Mouse (Mus musculus) midbrain, embryonic 15.5 days (tissue): ENCODE measurements at regions not wholly inside any gene's neighbourhood (a gene's known extent, or its start where the extent isn't known, plus 50 kb on each side); places are given as distances from the start of the nearest gene placed in this dataset.
"Not testable (repeated sequence)": the region's sequence is repeated elsewhere in the genome, so short reads cannot be mapped to it uniquely, and the experiment has no call there.

ENCODE experiments used
- ATAC-seq: fragments of 200-750 bp; cut with Nextera tagmentation; replicated peaks from 2 replicates; pipeline ENCODE4 v1.8.0; 2017; ENCODE audit warnings: moderate TSS enrichment
- H3K27ac ChIP-seq: fragments of 300-500 bp; sonication (generic); 2 replicates; pipeline ENCODE4 v1.5.1; 2015; ENCODE audit warnings: mild to moderate bottlenecking, inconsistent platforms
- H3K27me3 ChIP-seq: fragments of 300-500 bp; sonication (generic); replicated peaks from 2 replicates; pipeline ENCODE4 v1.6.1; 2015; ENCODE audit warnings: inconsistent platforms
- H3K36me3 ChIP-seq: fragments of 300-500 bp; sonication (generic); replicated peaks from 2 replicates; pipeline ENCODE4 v1.6.1; 2015; ENCODE audit warnings: inconsistent platforms
- H3K4me1 ChIP-seq: fragments of 300-500 bp; sonication (generic); 2 replicates; pipeline ENCODE4 v1.6.1; 2015; ENCODE audit warnings: inconsistent platforms
- H3K4me2 ChIP-seq: fragments of 300-500 bp; sonication (generic); 2 replicates; pipeline ENCODE4 v1.6.1; 2015; ENCODE audit warnings: inconsistent platforms, mild to moderate bottlenecking, moderate library complexity
- H3K4me3 ChIP-seq: fragments of 300-500 bp; sonication (generic); 2 replicates; pipeline ENCODE4 v1.5.1; 2015; ENCODE audit warnings: mild to moderate bottlenecking, inconsistent platforms
- H3K9ac ChIP-seq: fragments of 300-500 bp; sonication (generic); 2 replicates; pipeline ENCODE4 v1.6.1; 2015; ENCODE audit warnings: mild to moderate bottlenecking, inconsistent platforms
- H3K9me3 ChIP-seq: fragments of 300-500 bp; sonication (generic); 2 replicates; pipeline ENCODE4 v1.6.1; 2016; ENCODE audit warnings: inconsistent platforms
- WGBS: fragments of 180-500 bp; shearing (Covaris S2); methylation state at CpG from one replicate; pipeline ENCODE4 v1.1.7; 2015; ENCODE audit warnings: mixed read lengths; 5-methylcytosine and 5-hydroxymethylcytosine counted together

DNA sequence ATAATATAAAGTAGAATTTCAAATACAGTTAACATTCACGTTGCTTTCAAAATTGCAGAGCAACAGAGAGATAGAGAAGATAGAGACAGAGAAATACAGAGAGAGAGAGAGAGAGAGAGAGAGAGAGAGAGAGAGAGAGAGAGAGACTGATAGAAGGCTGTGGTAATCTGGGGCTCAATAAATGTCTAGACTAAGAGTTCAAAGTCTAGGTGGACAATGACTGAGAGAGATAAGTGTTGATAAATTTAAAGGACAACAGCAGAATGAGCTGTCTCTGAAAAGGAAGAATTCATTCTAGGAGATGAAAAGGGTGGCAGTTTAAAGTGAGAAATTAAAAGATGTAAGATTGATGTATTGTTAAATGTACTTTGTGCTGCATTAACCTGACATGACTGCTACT is 335.7 kb downstream of the Car8 start:
- Histone ChIP-seq H3K9me3 (no peaks in the 10 kb centered on the region), H3K27me3 (no peaks in the 10 kb centered on the region)

DNA sequence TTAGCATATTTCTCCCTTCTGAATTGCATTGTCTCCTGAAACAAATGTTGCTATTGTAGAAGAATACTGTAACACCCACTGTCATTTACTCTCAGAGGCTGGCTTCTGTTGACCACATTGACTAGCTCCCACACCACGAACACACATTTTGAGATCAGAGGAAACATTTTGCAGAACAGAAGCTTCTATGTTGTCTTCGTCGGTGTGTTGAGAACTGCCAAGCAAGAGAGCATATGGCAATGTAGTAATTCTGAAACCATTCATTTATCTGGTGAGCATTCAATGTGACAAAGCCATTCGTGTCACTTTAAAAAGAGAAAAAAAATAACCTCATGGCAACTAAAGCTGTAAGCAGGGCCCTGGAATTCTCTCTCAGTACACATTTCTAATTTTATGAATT is 343.9 kb downstream of the Car8 start:
- no peak overlapping the region for H3K4me3 ChIP-seq
- WGBS = 78% methylated on average over 4 of the region's 4 CpGs
- no peaks in the 10 kb centered on the region for H3K36me3 ChIP-seq
- no peaks in the 10 kb centered on the region for H3K27me3 ChIP-seq
- H3K27ac ChIP-seq = no peak overlapping the region
- ATAC-seq = no peak
- H3K9ac ChIP-seq = no peak overlapping the region
- H3K4me2 ChIP-seq = no peak overlapping the region
- no peaks in the 10 kb centered on the region for H3K4me1 ChIP-seq
- no peaks in the 10 kb centered on the region for H3K9me3 ChIP-seq

More for the DNA sequence above, 335.7 kb downstream of the Car8 start:
- no peaks in the 10 kb centered on the region for H3K4me1 ChIP-seq
- no peak overlapping the region for H3K27ac ChIP-seq
- no peak overlapping the region for H3K4me3 ChIP-seq
- ATAC-seq = no peak
- H3K36me3 ChIP-seq = no peaks in the 10 kb centered on the region
- H3K4me2 ChIP-seq = no peak overlapping the region
- H3K9ac ChIP-seq = no peak overlapping the region
- WGBS = 67% methylated on average over 1 of the region's 1 CpGs

DNA sequence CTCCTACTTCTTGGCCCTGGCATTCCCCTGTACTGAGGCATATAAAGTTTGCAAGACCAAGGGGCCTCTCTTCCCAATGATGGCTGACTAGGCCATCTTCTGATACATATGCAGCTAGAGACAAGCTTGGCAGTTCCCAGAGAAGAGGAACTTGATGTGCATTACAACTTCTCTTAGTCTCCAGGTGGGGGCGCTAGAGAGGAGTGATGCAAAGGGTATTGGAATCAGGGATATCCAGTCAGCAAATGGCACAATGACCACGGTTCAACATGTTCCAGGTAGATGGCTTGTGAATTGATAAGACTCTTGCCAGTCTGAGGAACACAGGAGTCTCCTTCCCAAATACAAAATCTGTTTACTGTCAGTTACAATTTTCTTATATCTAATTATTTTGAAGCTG is 347.7 kb downstream of the Car8 start:
- WGBS = 78% methylated on average over 2 of the region's 2 CpGs
- Histone ChIP-seq H3K36me3 (no peaks in the 10 kb centered on the region), H3K4me3 (no peak overlapping the region), H3K27me3 (no peaks in the 10 kb centered on the region), H3K9me3 (no peaks in the 10 kb centered on the region), H3K27ac (no peak overlapping the region), H3K9ac (no peak overlapping the region), H3K4me2 (no peak overlapping the region), H3K4me1 (no peaks in the 10 kb centered on the region)
- no peak for ATAC-seq

DNA sequence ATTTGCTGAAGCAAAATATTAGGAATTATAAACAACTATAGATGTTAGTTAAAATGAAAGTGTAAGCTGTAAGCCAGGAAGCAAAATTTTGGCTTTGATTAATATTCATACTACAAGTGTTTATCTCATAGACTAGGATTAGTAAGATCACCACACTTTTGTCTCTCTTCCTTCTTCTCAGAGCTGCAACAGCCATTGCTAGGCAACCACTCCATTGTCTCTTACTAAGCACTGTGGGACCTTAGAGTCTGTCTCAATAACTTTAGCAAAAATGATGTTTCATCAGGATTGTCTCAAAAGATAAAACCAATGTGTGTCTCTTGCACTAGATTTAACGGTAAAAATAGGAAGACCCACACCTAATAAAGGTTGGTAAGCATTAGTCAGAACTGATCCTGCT is 384.3 kb downstream of the Car8 start:
- WGBS = 28% methylated on average over 1 of the region's 1 CpGs
- ATAC-seq = no peak
- H3K36me3 ChIP-seq = no peaks in the 10 kb centered on the region
- H3K4me3 ChIP-seq = no peak overlapping the region
- H3K4me2 ChIP-seq = no peak overlapping the region
- peaks cover 3% of the 10 kb centered on the region; the same call in 1 of the 2 replicates for H3K4me1 ChIP-seq
- H3K9me3 ChIP-seq = no peaks in the 10 kb centered on the region
- H3K9ac ChIP-seq = no peak overlapping the region
- no peak overlapping the region for H3K27ac ChIP-seq
- H3K27me3 ChIP-seq = no peaks in the 10 kb centered on the region

DNA sequence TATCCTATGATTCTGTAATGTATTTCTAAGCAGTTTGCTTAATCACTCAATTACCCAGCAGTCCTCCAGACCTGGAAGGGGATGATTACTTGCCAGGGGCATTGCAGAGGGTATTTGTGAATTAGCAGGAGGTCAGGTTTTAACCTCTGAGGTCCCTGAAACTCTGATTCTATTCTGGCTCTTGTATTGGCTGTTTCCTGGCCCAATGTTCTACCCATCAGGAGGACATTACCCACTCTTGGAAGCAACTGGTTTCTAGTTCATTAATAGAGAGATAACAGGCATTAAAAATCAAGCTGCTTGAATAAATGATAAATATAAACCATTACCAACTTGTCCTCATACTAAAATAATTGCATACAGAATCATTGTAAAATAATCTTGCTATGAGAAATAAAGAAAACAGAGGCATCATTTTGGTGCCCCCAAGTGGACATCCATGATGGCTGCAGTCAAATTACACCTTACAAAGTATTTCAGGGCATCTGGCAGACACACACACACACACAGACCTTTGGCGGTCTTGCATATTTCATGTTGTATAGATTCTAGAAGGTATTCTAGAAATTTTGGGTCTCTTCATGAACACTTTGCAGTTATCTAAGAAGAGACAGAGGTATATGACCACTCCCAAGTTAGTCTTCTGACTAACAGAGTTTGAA is 385.6 kb downstream of the Car8 start:
- H3K27ac ChIP-seq = no peak overlapping the region
- WGBS = 79% methylated on average over 1 of the region's 1 CpGs
- no peaks in the 10 kb centered on the region for H3K36me3 ChIP-seq
- peaks cover 3% of the 10 kb centered on the region; the same call in 1 of the 2 replicates for H3K4me1 ChIP-seq
- ATAC-seq = peak; percentile 52; the same call in 1 of the 2 replicates
- no peak overlapping the region for H3K9ac ChIP-seq
- H3K4me3 ChIP-seq = no peak overlapping the region
- no peaks in the 10 kb centered on the region for H3K27me3 ChIP-seq
- no peaks in the 10 kb centered on the region for H3K9me3 ChIP-seq
- no peak overlapping the region for H3K4me2 ChIP-seq

- Histone ChIP-seq H3K27ac (no peak overlapping the region), H3K4me3 (no peak overlapping the region), H3K27me3 (no peaks in the 10 kb centered on the region), H3K36me3 (no peaks in the 10 kb centered on the region), H3K9me3 (no peaks in the 10 kb centered on the region), H3K4me1 (peaks cover 3% of the 10 kb centered on the region; the same call in 1 of the 2 replicates), H3K4me2 (no peak overlapping the region), H3K9ac (no peak overlapping the region)
- no peak for ATAC-seq
- 90% methylated on average over 4 of the region's 4 CpGs for WGBS
Observed at GRCm38 (mm10) chr4:7852006-7852615, 386.7 kb downstream of the Car8 start.

DNA sequence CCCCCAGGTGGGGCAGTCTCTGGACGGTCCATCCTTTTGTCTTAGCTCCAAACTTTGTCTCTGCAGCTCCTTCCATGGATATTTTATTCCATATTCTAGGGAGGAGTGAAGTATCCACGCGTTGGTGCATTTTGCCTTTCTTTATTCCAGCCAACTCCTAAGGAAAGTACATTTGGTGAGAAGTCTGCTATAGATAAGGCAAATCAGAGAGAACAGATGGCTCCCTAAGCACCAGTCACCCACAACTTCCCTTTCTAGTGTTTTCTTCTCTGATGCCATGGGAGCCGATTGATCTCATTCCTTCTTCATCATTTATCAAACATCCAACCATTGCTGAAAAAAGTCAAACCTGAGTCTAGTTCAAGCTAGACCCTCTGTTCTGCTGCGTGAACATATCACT is 391.4 kb downstream of the Car8 start:
- ATAC-seq = no peak
- Histone ChIP-seq H3K4me2 (no peak overlapping the region), H3K4me1 (no peaks in the 10 kb centered on the region), H3K9ac (no peak overlapping the region), H3K27me3 (no peaks in the 10 kb centered on the region), H3K9me3 (no peaks in the 10 kb centered on the region), H3K4me3 (no peak overlapping the region), H3K36me3 (no peaks in the 10 kb centered on the region), H3K27ac (no peak overlapping the region)
- WGBS = 86% methylated on average over 5 of the region's 5 CpGs

GRCm38 (mm10) chr4:7829126-7829525 is 409.7 kb downstream of the Car8 start:
- no peak overlapping the region for H3K4me3 ChIP-seq
- no peaks in the 10 kb centered on the region for H3K9me3 ChIP-seq
- H3K4me2 ChIP-seq = no peak overlapping the region
- no peaks in the 10 kb centered on the region for H3K4me1 ChIP-seq
- H3K36me3 ChIP-seq = no peaks in the 10 kb centered on the region
- no peak overlapping the region for H3K27ac ChIP-seq
- H3K27me3 ChIP-seq = no peaks in the 10 kb centered on the region
- WGBS = 55% methylated on average over 1 of the region's 1 CpGs
- H3K9ac ChIP-seq = no peak overlapping the region
- no peak for ATAC-seq

DNA sequence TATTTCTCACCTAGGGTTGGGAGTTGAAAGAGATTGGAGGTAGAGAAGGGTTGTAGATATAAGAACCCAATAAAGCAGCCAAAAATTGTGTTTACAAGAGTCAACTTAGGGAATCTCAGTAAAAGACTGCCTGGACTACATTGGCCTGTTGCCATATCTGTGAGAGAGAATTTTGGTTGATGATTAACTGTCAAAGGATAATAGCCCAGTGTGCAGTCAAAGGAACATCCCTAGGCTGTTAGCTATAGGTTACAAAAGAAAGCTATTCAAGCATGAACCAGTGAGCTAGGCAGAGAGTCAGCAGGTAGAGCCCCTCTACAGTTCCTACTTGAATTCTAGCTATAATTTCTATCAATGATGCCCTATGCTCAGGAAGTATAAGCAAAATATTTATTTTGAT is 419.0 kb downstream of the Car8 start:
- H3K36me3 ChIP-seq = no peaks in the 10 kb centered on the region

DNA sequence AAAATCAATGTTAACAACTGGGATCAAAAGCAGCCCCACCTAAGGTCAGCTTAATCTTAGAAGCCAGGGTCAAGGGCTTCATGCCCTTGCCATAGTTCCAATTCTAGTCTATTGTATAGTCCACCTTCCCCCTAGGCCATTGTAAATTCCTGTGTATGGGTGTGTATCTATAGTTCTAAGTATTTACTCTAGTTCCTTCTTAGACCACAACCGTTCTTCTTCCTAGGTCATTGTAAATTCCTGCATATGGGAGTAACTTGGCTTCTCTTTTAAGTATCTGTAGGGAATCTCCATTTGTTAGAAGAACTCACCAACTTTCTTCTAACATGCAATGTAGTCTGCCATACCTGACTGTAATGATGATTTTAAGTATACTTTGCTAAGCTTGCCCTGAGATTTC is 461.1 kb downstream of the Car8 start:
- not testable (repeated sequence) for H3K36me3 ChIP-seq, H3K4me2 ChIP-seq, H3K9me3 ChIP-seq, ATAC-seq, H3K4me3 ChIP-seq, H3K27me3 ChIP-seq, H3K27ac ChIP-seq, H3K9ac ChIP-seq, H3K4me1 ChIP-seq
- 83% methylated on average over 1 of the region's 1 CpGs for WGBS

More for the DNA sequence above, 419.0 kb downstream of the Car8 start:
- Histone ChIP-seq H3K27me3 (no peaks in the 10 kb centered on the region), H3K4me1 (no peaks in the 10 kb centered on the region), H3K9me3 (no peaks in the 10 kb centered on the region), H3K4me2 (no peak overlapping the region), H3K4me3 (no peak overlapping the region), H3K9ac (no peak overlapping the region), H3K27ac (no peak overlapping the region)
- ATAC-seq = no peak

GRCm38 (mm10) chr4:7755473-7755872 is 483.4 kb downstream of the Car8 start:
- Histone ChIP-seq H3K4me2 (no peak overlapping the region), H3K4me3 (no peak overlapping the region), H3K9ac (no peak overlapping the region), H3K36me3 (no peaks in the 10 kb centered on the region), H3K9me3 (no peaks in the 10 kb centered on the region; the same call in 1 of the 2 replicates), H3K27ac (no peak overlapping the region), H3K27me3 (no peaks in the 10 kb centered on the region), H3K4me1 (no peaks in the 10 kb centered on the region)
- no peak for ATAC-seq

DNA sequence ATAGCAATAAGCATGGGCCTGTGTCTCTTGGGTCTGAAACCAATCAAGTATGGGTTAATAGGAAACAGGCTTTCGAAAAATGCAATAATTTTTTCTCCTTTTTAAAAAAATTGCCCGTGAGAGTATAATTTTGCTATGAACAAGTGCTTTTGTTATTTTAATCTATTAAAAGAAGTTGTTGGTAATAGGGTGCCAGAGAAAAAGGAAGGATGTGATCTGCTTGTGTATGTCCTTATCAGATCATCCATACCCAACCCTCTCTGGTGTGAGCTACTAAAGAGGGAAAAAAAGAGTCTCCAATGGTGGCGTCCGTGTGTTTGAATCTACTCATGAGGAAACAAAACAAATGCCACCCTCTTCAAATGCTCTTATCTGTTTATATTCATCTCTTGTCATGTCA is 484.9 kb downstream of the Car8 start:
- Histone ChIP-seq H3K9me3 (no peaks in the 10 kb centered on the region; the same call in 1 of the 2 replicates), H3K36me3 (no peaks in the 10 kb centered on the region), H3K4me3 (no peak overlapping the region), H3K27ac (no peak overlapping the region), H3K9ac (no peak overlapping the region), H3K4me2 (no peak overlapping the region), H3K4me1 (no peaks in the 10 kb centered on the region), H3K27me3 (no peaks in the 10 kb centered on the region)
- ATAC-seq = no peak
- whole genome bisulfite sequencing = 82% methylated on average over 4 of the region's 4 CpGs

DNA sequence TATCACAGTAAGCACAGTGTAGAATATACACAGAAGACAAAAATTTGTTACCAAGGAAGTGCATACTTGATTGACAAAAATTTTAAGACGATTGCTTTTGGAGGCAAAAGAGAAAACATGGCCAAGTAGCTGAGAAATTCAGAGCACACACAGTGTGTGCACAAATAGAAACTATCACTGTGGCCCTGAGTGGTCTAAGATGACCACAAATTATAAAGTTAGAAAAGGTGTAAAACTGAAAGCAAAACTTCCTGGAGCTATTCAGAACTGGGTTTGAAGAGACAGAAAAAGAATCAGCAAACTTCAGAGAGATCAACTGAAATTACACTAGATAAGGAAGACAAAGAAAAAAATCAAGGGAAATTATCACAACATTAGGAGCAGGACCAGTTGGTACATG is 487.6 kb downstream of the Car8 start:
- WGBS = 92% methylated on average over 1 of the region's 1 CpGs
- Histone ChIP-seq H3K4me2 (no peak overlapping the region), H3K9ac (no peak overlapping the region), H3K4me1 (no peaks in the 10 kb centered on the region), H3K36me3 (no peaks in the 10 kb centered on the region), H3K4me3 (no peak overlapping the region), H3K27me3 (no peaks in the 10 kb centered on the region), H3K9me3 (no peaks in the 10 kb centered on the region), H3K27ac (no peak overlapping the region)
- no peak for ATAC-seq
